Mouse (Mus musculus): ENCODE results near the gene Ptges2. TPM values are rescaled to one million over a fixed set of nuclear protein-coding genes. Genes with fewer than 3 reads are reported as not detected.

The Ptges2 gene
- 10.6 TPM for polyA plus RNA-seq (2017; shearing (Covaris generic))

DNA sequence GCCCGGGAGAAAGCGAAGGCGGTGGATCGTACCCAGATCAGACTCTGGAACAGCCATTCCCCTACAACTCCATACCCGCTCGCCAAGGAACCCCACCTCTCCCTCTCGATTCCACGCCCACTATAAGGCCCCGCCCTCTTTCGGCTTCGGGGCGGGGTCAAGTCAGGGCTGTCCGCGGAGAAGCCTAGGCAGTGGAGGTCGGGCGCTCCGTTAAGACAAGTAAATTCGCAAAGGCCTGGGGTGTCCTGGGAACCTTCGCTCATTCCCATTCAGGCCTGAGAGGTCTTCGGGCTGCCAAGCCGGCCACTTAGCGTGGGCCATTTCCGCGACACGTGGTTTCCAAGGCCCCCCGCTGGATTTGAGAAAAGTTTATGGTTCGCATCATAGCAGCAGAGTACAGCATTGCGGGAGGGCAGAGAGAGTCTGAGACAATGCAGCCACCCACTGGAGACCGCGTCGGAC, at the start of gene Ptges2:
TSS of gene Ptges2 (plus strand) at position 413 of the 462 bp plus-strand sequence.

DNA sequence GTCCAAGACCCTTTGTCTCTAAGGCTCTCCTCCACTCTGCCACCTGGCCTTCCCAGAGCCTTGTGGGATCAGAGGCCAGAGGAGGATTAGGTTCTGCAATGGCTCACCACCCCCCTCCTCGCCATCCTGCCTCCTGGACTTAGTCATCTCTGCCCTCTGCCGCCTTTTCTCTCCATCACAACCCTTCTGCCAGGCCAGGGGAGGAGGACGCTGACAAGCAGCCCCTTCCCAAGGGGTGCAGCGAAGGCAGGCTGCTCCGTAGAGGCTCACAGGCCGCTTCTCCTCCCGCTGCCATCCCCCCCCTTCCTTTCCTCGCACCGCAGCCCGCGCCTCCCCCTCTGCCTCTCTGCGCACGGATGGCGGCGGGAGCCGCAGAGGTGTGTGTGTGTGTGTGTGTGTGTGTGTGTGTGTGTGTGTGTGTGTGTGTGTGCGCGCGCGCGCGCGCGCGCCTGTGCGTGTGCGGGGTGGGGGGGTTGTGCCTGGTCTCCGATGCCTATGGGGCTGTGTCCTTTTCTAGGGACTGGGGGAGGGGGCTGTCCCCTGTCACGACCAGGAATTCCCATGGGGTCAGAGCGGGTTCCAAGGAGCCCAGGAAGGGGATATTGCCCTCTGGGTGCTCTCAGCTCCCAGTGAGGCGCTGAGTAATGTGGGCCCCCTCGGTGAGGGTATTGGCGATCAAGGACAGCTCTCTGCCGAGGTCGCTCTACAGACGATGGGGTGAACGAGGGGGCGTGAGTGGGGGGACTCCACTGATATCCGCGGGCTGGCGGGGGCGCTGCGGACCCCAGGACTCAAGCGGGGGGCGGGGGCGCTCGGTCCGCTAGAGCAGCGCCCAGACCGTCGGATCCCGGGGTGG, 43.3 kb upstream of the Ptges2 start, which contains the start of gene Ciz1:
TSS of gene Ciz1 (plus strand) at position 177 of the 856 bp plus-strand sequence.

DNA sequence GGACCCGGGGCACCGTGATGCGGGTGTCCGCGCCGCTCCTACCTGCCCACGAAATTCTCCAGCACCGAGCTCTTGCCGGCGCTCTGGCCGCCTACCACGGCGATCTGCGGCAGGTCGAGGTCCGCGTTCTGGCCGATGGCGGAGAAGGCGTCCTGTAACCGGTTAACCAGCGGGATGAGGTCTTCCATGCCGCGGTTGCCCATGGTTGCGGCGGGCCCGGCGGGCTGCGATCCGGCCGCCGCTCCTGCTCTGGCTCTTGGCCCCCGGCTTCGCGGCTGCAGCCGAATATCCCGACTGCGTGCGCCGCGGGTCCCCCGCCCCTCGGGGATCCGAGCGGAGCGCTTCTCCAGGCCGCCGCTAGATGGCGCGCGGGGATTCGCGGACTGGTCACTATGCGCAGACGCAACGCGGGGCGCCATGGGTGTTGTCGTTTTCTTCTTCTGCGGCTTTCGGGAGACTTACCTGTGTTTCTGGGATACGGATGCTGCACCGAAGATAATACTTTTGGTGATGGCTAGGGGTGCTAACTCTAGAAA, 42.6 kb upstream of the Ptges2 start, which contains the start of gene Dnm1:
TSS of gene Dnm1 (minus strand) at position 332 of the 536 bp plus-strand sequence.

DNA sequence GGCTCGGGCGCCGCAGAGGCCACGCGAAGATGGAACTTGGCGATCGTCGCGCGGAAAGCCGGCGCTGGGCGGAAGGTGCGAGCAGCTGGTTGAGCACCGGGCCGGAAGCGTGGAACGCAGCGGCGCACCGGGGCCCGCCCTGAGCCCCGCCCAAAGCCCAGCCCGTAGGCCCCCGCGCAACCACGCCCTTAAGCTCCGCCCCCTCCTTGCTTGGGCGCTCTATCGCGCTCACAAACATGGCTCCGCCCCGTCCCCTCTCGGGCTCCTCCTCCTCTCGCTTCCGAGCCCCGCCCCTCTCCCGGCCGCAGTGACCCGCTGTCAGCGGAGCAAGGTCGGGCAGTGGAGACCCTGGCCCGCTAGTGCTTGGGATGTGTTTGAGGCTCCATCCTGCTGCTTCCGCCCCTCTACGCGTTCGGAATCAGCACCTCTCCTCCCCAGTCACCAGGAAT, 13.9 kb upstream of the Ptges2 start, which contains the start of gene 1110008P14Rik:
TSS of gene 1110008P14Rik (minus strand) at position 164 of the 449 bp plus-strand sequence.

DNA sequence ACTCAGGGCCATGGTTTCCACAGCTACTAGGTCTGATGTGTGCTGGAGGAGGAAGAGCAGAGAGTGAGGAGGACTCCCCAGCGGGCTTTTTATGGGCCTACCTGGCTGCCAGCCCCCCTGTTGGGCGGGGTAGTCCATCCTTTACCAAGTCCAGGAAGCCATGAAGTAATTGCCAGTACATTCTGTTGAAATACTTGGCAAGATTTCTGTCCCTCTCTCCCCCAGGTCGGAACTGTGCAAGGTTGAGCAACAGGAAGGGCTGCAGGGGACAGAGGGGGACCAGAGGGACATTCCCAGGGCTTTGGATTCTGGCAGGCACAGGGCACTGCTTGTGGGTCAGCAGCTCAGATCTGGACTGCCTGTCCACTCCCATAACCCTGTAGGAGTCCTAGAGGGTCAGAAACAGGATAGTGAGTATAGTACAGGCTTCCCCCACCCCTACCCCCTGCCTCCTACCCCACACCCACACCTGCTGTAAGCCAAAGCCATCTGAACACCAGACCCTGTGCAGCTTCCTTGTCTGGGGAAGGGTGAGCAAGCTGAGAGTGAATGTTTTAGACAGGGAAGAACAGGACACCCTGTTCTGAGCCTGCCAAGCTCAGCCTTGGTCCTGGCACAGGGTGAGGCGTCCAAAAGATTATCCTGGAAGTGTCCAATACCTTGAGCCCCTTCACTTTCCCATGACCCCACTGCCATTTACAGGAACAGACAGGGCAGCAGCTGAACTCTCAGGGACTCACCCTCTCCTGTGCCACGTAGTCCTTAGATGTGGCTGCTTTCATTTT, 7.8 kb upstream of the Ptges2 start, which contains the start of gene Lcn2:
TSS of gene Lcn2 (minus strand) at position 547 of the 785 bp plus-strand sequence.

DNA sequence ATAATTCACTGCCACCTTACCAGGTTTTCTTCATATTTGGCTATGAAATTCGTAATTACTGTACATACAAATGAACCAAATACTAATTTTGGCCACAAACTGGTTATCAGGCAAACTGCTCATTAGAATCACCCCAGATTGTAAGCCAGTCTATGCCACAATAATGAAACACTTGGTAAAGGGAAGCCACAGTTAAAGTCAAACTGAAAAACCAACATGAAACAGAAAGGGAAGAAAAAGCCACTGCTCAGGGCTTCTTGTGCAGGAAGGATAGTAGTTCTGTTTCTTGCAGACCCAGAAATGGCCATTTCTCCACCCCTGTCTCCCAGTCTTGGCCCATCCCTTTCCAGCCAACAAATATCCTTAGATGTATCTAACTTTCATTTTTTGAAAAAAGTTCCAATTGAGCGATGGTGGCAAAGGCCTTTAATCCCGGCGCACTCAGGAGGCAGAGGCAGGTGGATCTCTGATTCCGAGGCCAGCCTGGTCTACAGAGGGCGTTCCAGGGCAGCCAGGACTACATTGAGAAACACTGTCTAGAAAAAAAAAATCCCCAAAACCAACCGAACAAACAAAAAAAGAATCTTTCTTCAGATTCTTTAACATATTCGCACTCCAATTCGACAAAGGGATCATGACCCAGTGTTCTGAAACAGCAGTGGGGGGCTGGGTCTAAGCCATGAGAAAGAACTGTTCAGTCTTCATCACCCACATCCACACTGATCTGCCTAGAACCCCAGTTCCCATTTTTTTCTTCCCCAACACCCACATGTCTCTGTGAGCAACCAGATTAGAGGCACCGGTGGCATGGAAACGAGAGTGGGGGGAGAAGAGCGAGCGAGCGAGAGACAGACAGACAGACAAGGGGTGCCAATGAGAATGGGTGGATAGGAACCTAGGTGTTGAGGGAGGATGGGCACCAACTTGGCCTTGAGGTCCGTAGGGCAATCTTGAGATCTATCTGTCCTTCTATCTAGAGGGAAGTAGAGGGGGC, 54.4 kb downstream of the Ptges2 start, which contains the start of gene Naif1:
TSS of gene Naif1 (plus strand) at position 697 of the 994 bp plus-strand sequence.

DNA sequence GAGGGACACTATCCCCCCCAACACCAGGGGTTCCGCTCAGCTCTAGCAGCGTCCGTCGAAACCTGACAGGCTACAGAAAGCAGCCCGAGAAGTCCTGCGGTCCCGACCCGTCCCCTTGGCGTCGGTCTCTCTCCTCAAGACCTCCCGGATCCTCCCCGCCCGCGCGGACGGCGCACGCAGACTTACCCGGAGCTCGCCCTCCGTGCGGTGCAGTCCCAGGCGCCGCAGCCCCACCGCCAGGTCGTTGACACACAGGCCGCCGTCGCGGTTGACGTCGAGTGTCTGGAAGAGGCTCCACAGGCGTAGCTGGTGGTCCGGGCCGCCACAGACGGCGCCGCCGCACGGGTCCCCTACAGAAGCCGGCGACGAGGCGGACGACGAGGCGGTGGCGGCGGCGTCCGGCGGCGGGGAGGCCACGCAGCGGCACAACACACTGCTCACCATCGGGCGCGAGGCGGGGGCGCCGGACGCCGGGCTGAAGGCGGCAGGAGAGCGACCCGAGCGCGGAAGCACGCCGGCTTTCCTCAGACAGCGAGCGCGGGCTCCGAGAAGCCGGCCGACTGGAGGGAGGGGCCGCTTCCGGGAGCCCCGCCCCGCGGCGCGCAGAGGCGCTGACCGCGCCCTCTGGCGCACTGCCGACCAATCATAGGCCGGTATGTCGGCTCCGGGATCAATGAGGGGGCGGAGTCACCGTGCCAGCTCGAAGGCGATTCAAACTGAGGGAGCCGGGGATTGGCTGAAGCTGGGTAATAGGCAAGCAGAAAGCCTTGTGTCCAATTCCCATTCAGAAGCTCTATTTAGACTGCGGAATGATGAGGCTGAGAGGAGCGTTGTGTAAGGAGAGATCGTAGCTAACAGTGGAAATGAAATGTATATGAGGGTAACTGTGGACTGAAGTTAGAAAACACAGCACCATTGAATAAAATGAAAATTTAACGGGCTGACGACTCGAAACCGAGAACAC, 55.5 kb downstream of the Ptges2 start, which contains the start of gene Slc25a25:
TSS of gene Slc25a25 (minus strand) at position 565 of the 964 bp plus-strand sequence.

Other genes with a start within 250 kb of the Ptges2 start
- 51.9 TPM for gene Prrc2b, start 244.8 kb upstream of the Ptges2 start, polyA plus RNA-seq (2017; shearing (Covaris generic))
- 6.0 TPM for gene Pomt1, start 159.3 kb upstream of the Ptges2 start, polyA plus RNA-seq (2017; shearing (Covaris generic))
- 101 TPM for gene Uck1, start 135.7 kb upstream of the Ptges2 start, polyA plus RNA-seq (2017; shearing (Covaris generic))
- gene Golga2, start 108.5 kb upstream of the Ptges2 start, polyA plus RNA-seq (2017; shearing (Covaris generic)): 32.0 TPM
- gene Swi5, start 107.8 kb upstream of the Ptges2 start, polyA plus RNA-seq (2017; shearing (Covaris generic)): 137 TPM
- 127 TPM for gene Ciz1, start 43.6 kb upstream of the Ptges2 start, polyA plus RNA-seq (2017; shearing (Covaris generic))
- not detected for gene Dnm1, start 42.6 kb upstream of the Ptges2 start, polyA plus RNA-seq (2017; shearing (Covaris generic))
- 32.4 TPM for gene 1110008P14Rik, start 14.0 kb upstream of the Ptges2 start, polyA plus RNA-seq (2017; shearing (Covaris generic))
- not detected for gene Lcn2, start 7.6 kb upstream of the Ptges2 start, polyA plus RNA-seq (2017; shearing (Covaris generic))
- 12.0 TPM for gene Naif1, start 54.6 kb downstream of the Ptges2 start, polyA plus RNA-seq (2017; shearing (Covaris generic))
- 103 TPM for gene Slc25a25, start 55.5 kb downstream of the Ptges2 start, polyA plus RNA-seq (2017; shearing (Covaris generic))
- 153 TPM for gene Fam102a, start 139.4 kb downstream of the Ptges2 start, polyA plus RNA-seq (2017; shearing (Covaris generic))
- 76.8 TPM for gene Dpm2, start 175.0 kb downstream of the Ptges2 start, polyA plus RNA-seq (2017; shearing (Covaris generic))
- gene Pip5kl1, start 178.9 kb downstream of the Ptges2 start, polyA plus RNA-seq (2017; shearing (Covaris generic)): not detected
- not detected for gene 9430097D07Rik, start 179.8 kb downstream of the Ptges2 start, polyA plus RNA-seq (2017; shearing (Covaris generic))
- 15.0 TPM for gene St6galnac4, start 191.2 kb downstream of the Ptges2 start, polyA plus RNA-seq (2017; shearing (Covaris generic))
- 1.1 TPM for gene St6galnac6, start 203.8 kb downstream of the Ptges2 start, polyA plus RNA-seq (2017; shearing (Covaris generic))
- gene Ak1, start 225.9 kb downstream of the Ptges2 start, polyA plus RNA-seq (2017; shearing (Covaris generic)): not detected